20 mouse cellular contexts compared by ENCODE assay signal in genomic region chr4:130242956-130243355, GRCm38 (mm10). TPM values are rescaled to one million over a fixed set of nuclear protein-coding genes. Genes with fewer than 3 reads are reported as not detected.
"Had no signal": no experiment of that assay in that cellular context is flagged by ENCODE, and none has a peak within 500 bp of the region (broad histone marks: within the 10 kb centered on the region; RNA-seq: fewer than 3 reads in every experiment).

No protein-coding gene starts in this region.

- H3K4me2 ChIP-seq: neural tube, embryonic 15.5 days had no signal

- H3K4me1 ChIP-seq: limb, embryonic 10.5 days; neural tube, embryonic 15.5 days had no signal

- H3K27ac ChIP-seq: limb, embryonic 10.5 days; midbrain, embryonic 10.5 days; neural tube, embryonic 15.5 days; stomach, postnatal 0 days had no signal

- H3K36me3 ChIP-seq: limb, embryonic 10.5 days; midbrain, embryonic 10.5 days; neural tube, embryonic 15.5 days had no signal

- H3K27me3 ChIP-seq: neural tube, embryonic 15.5 days had no signal

- DNase-seq: kidney, adult 9 months; kidney, postnatal 10 days; lung, adult 2 months; lung, postnatal 4 days; midbrain, embryonic 14.5 days; right cerebral cortex, adult 18-20 months; right cerebral cortex, postnatal 25 days; thymus, postnatal 4 days had no signal

- H3K9me3 ChIP-seq: limb, embryonic 10.5 days; midbrain, embryonic 10.5 days; neural tube, embryonic 15.5 days had no signal

- ATAC-seq: lung, postnatal 0 days had no signal

- H3K4me3 ChIP-seq: limb, embryonic 10.5 days; midbrain, embryonic 10.5 days; myocyte; neural tube, embryonic 15.5 days had no signal

- H3K9ac ChIP-seq: neural tube, embryonic 15.5 days had no signal

RNA-seq across cellular contexts. Expression of gene Gm853, which starts 20.8 kb away (rescaled TPM):
- total RNA-seq: left cerebral cortex, adult 18-20 months; left cerebral cortex, postnatal 10 days; megakaryocyte, adult 5-6 weeks had no signal
- polyA plus RNA-seq: large intestine, adult 2 months; limb, embryonic 10.5 days; lung, adult 2 months; lung, postnatal 0 days; midbrain, embryonic 14.5 days; myocyte; neural tube, embryonic 11.5 days; neural tube, embryonic 15.5 days; small intestine, adult 2 months; stomach, postnatal 0 days had no signal
